Mouse (Mus musculus): ENCODE results near the gene Zmynd8. TPM values are rescaled to one million over a fixed set of nuclear protein-coding genes. Genes with fewer than 3 reads are reported as not detected.

The Zmynd8 gene
- polyA plus RNA-seq, 1 experiment from 2014 or later = 53.6 TPM

DNA sequence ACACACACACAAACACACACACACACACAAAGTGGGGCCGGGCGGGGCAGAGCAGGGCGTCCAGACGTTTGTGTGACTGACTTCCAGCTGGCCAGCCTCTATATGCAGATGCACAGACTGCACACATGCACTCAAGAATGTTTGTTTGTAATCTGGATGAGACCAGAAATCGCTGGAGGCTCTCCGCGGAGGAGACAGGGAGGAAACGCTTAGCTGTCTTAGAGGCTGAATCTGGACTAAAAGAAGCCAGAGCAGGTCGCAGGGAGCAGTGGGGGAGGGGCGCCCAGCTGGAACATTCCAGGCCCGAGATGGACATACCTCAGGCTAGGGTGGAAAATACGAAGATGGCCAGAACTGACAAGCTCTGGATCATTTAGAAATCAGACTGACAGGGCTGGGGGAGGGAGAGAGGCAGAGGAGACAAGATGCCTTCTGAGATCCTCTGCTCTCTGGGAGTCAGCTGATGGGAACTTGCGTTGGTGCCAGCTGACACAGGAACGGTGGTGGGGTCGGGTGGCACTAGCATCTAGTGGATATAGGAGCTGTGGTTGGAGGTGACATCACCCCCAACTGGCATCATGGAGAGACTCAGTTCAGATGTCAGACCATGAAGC, 7.6 kb upstream of the Zmynd8 start:
- H3K27ac ChIP-seq (ENCODE audit: low read depth) = peak overlapping the region; percentile 69
- H3K9me3 ChIP-seq (ENCODE audit: control insufficient read depth, low read length) = no peaks in the 10 kb centered on the region
- H3K27me3 ChIP-seq (replicated peaks; ENCODE audit: control insufficient read depth, insufficient read depth, low read length) = no peaks in the 10 kb centered on the region
- H3K4me3 ChIP-seq (ENCODE audit: low read depth, low read length) = no peak overlapping the region
- H3K4me2 ChIP-seq (ENCODE audit: low read length) = no peak overlapping the region
- no peak for DNase-seq (ENCODE audit: low spot score)
- H3K4me1 ChIP-seq (replicated peaks; ENCODE audit: control insufficient read depth, insufficient read depth, low read length) = peaks cover 13% of the 10 kb centered on the region; the same call in 1 of the 2 replicates
- WGBS = 13% methylated on average over 15 of the region's 15 CpGs
- H3K9ac ChIP-seq (ENCODE audit: low read length) = no peak overlapping the region
- peak; percentile 56; the same call in 1 of the 2 replicates for ATAC-seq (replicated peaks; ENCODE audit: low FRiP score, low TSS enrichment, low read depth)
- no peaks in the 10 kb centered on the region for H3K36me3 ChIP-seq (ENCODE audit: control insufficient read depth, insufficient read depth, low read length)

DNA sequence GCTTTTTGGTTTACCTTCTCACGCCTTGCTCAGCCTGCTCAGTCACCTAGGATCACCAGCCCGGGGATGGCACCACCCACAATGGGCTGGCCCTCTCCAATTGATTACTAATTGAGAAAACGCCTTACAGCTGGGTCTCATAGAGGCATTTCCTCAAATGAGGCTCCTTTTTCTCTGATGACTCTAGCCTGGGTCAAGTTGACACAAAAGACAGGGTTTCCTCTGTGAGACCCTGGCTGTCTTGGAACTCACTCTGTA, 2.2 kb upstream of the Zmynd8 start:
- Histone ChIP-seq H3K9ac (ENCODE audit: low read length) (0 out of 2 replicates have a peak overlapping the region, but pooled peaks have one; percentile 6), H3K27ac (ENCODE audit: low read depth) (peak overlapping the region; percentile 67), H3K9me3 (ENCODE audit: control insufficient read depth, low read length) (no peaks in the 10 kb centered on the region), H3K4me1 (replicated peaks; ENCODE audit: control insufficient read depth, insufficient read depth, low read length) (peaks cover 27% of the 10 kb centered on the region), H3K27me3 (replicated peaks; ENCODE audit: control insufficient read depth, insufficient read depth, low read length) (no peaks in the 10 kb centered on the region), H3K4me2 (ENCODE audit: low read length) (peak overlapping the region; percentile 28), H3K4me3 (ENCODE audit: low read depth, low read length) (no peak overlapping the region), H3K36me3 (ENCODE audit: control insufficient read depth, insufficient read depth, low read length) (no peaks in the 10 kb centered on the region)
- no peak for DNase-seq (ENCODE audit: low spot score)
- ATAC-seq (replicated peaks; ENCODE audit: low FRiP score, low TSS enrichment, low read depth) = no peak
- 41% methylated on average over 3 of the region's 3 CpGs for WGBS

DNA sequence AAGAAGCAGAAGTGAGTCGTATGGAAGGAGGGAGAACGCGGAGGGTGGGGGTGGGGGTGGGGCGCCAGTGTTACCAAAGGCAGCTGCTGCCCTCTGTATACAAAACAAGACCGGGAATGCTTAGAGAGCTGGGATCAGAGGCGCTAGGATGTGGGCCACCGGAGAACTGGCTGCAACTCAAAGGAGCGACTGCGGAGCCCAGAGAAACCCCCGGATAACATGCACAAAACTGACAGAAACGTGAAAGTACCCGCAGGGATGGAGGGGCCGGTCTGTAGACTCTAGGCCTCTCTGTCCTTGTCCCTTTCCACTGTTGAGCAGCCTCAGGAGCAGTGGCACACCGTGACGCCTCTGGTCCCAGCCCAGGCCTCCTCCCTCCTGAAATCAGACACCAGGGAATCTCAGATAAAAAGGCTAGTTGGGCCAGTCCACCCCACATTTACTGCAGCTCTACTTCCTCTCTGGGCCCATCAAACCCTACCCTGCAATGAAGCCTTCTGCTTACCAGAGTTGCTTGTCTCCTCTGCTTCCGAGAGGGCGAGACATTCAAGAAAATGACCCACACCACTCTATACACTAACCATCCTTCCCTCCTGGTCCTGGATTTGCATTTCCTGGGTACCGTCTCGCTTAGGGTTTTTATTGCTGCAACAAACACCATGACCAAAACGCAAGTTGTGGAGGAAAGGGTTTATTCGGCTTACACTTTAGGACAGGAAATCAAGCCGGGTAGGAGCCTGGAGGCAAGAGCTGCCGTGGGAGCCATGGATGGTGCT, 1.7 kb upstream of the Zmynd8 start:
- peak; percentile 45 for ATAC-seq (replicated peaks; ENCODE audit: low FRiP score, low TSS enrichment, low read depth)
- DNase-seq (ENCODE audit: low spot score) = peak; percentile 76
- Histone ChIP-seq H3K4me2 (ENCODE audit: low read length) (peak overlapping the region; percentile 28), H3K36me3 (ENCODE audit: control insufficient read depth, insufficient read depth, low read length) (no peaks in the 10 kb centered on the region), H3K4me3 (ENCODE audit: low read depth, low read length) (no peak overlapping the region), H3K9ac (ENCODE audit: low read length) (0 out of 2 replicates have a peak overlapping the region, but pooled peaks have one; percentile 6), H3K9me3 (ENCODE audit: control insufficient read depth, low read length) (no peaks in the 10 kb centered on the region), H3K27ac (ENCODE audit: low read depth) (peak overlapping the region; percentile 67), H3K27me3 (replicated peaks; ENCODE audit: control insufficient read depth, insufficient read depth, low read length) (no peaks in the 10 kb centered on the region), H3K4me1 (replicated peaks; ENCODE audit: control insufficient read depth, insufficient read depth, low read length) (peaks cover 22% of the 10 kb centered on the region)
- 12% methylated on average over 23 of the region's 23 CpGs for WGBS

- H3K4me1 ChIP-seq (replicated peaks; ENCODE audit: control insufficient read depth, insufficient read depth, low read length) = peaks cover 22% of the 10 kb centered on the region
- WGBS = 22% methylated on average over 3 of the region's 3 CpGs
Observed at GRCm38 (mm10) chr2:165899923-165900322, 1.1 kb upstream of the Zmynd8 start.

GRCm38 (mm10) chr2:165899474-165899873, 658 bp upstream of the Zmynd8 start:
- 57% methylated on average over 6 of the region's 6 CpGs for WGBS
- ATAC-seq (replicated peaks; ENCODE audit: low FRiP score, low TSS enrichment, low read depth) (no peak), DNase-seq (ENCODE audit: low spot score) (no peak)
- Histone ChIP-seq H3K9me3 (ENCODE audit: control insufficient read depth, low read length) (no peaks in the 10 kb centered on the region), H3K4me1 (replicated peaks; ENCODE audit: control insufficient read depth, insufficient read depth, low read length) (peaks cover 22% of the 10 kb centered on the region), H3K27ac (ENCODE audit: low read depth) (peak overlapping the region; percentile 67), H3K27me3 (replicated peaks; ENCODE audit: control insufficient read depth, insufficient read depth, low read length) (no peaks in the 10 kb centered on the region), H3K36me3 (ENCODE audit: control insufficient read depth, insufficient read depth, low read length) (no peaks in the 10 kb centered on the region), H3K4me2 (ENCODE audit: low read length) (no peak overlapping the region), H3K9ac (ENCODE audit: low read length) (no peak overlapping the region), H3K4me3 (ENCODE audit: low read depth, low read length) (no peak overlapping the region)

More at GRCm38 (mm10) chr2:165899923-165900322, 1.1 kb upstream of the Zmynd8 start:
- Histone ChIP-seq H3K36me3 (ENCODE audit: control insufficient read depth, insufficient read depth, low read length) (no peaks in the 10 kb centered on the region), H3K9me3 (ENCODE audit: control insufficient read depth, low read length) (no peaks in the 10 kb centered on the region), H3K4me3 (ENCODE audit: low read depth, low read length) (no peak overlapping the region), H3K9ac (ENCODE audit: low read length) (0 out of 2 replicates have a peak overlapping the region, but pooled peaks have one; percentile 20), H3K27ac (ENCODE audit: low read depth) (peak overlapping the region; percentile 67), H3K4me2 (ENCODE audit: low read length) (peak overlapping the region; percentile 28), H3K27me3 (replicated peaks; ENCODE audit: control insufficient read depth, insufficient read depth, low read length) (no peaks in the 10 kb centered on the region)
- ATAC-seq (replicated peaks; ENCODE audit: low FRiP score, low TSS enrichment, low read depth) (no peak; the same call in 1 of the 2 replicates), DNase-seq (ENCODE audit: low spot score) (no peak)

- Histone ChIP-seq H3K27me3 (replicated peaks; ENCODE audit: control insufficient read depth, insufficient read depth, low read length) (no peaks in the 10 kb centered on the region), H3K4me2 (ENCODE audit: low read length) (no peak overlapping the region), H3K36me3 (ENCODE audit: control insufficient read depth, insufficient read depth, low read length) (no peaks in the 10 kb centered on the region), H3K9me3 (ENCODE audit: control insufficient read depth, low read length) (no peaks in the 10 kb centered on the region), H3K4me3 (ENCODE audit: low read depth, low read length) (no peak overlapping the region), H3K9ac (ENCODE audit: low read length) (no peak overlapping the region), H3K4me1 (replicated peaks; ENCODE audit: control insufficient read depth, insufficient read depth, low read length) (peaks cover 21% of the 10 kb centered on the region), H3K27ac (ENCODE audit: low read depth) (no peak overlapping the region)
- 68% methylated on average over 13 of the region's 13 CpGs for WGBS
- no peak for DNase-seq (ENCODE audit: low spot score)
- ATAC-seq (replicated peaks; ENCODE audit: low FRiP score, low TSS enrichment, low read depth) = no peak
Observed at GRCm38 (mm10) chr2:165896171-165896570, 2.6 kb downstream of the Zmynd8 start.

GRCm38 (mm10) chr2:165895687-165896086, 3.1 kb downstream of the Zmynd8 start:
- H3K9me3 ChIP-seq (ENCODE audit: control insufficient read depth, low read length) = no peaks in the 10 kb centered on the region
- H3K4me3 ChIP-seq (ENCODE audit: low read depth, low read length) = no peak overlapping the region
- DNase-seq (ENCODE audit: low spot score) (no peak), ATAC-seq (replicated peaks; ENCODE audit: low FRiP score, low TSS enrichment, low read depth) (no peak)
- no peaks in the 10 kb centered on the region for H3K27me3 ChIP-seq (replicated peaks; ENCODE audit: control insufficient read depth, insufficient read depth, low read length)
- H3K4me2 ChIP-seq (ENCODE audit: low read length) = no peak overlapping the region
- WGBS = 84% methylated on average over 4 of the region's 4 CpGs
- peaks cover 16% of the 10 kb centered on the region for H3K4me1 ChIP-seq (replicated peaks; ENCODE audit: control insufficient read depth, insufficient read depth, low read length)
- H3K9ac ChIP-seq (ENCODE audit: low read length) = no peak overlapping the region
- H3K27ac ChIP-seq (ENCODE audit: low read depth) = peak overlapping the region; percentile 9; the same call in 1 of the 2 replicates
- H3K36me3 ChIP-seq (ENCODE audit: control insufficient read depth, insufficient read depth, low read length) = no peaks in the 10 kb centered on the region

DNA sequence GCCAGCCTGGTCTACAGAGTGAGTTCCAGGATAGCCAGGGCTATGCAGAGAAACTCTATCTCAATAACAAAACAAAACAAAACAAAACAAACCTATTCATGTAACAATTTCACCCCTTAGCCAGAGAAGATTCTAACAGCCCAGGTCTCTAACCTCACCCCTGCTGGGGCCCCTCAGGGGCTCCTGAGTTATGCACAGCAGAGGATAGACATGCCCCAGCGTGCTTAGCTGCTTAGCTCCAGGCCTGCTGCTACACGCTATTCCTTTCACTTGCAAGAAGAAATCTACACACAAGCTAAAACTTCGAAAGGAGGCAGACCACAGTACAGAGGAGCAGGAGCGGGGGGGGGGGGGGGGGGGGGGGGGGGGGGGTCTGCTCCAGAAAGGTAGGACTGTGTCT, 4.3 kb downstream of the Zmynd8 start:
- H3K27ac ChIP-seq (ENCODE audit: low read depth) = no peak overlapping the region
- H3K36me3 ChIP-seq (ENCODE audit: control insufficient read depth, insufficient read depth, low read length) = no peaks in the 10 kb centered on the region
- H3K9ac ChIP-seq (ENCODE audit: low read length) = no peak overlapping the region
- H3K27me3 ChIP-seq (replicated peaks; ENCODE audit: control insufficient read depth, insufficient read depth, low read length) = no peaks in the 10 kb centered on the region
- no peaks in the 10 kb centered on the region for H3K9me3 ChIP-seq (ENCODE audit: control insufficient read depth, low read length)
- 58% methylated on average over 2 of the region's 4 CpGs for WGBS
- no peak overlapping the region for H3K4me3 ChIP-seq (ENCODE audit: low read depth, low read length)
- DNase-seq (ENCODE audit: low spot score) = no peak
- ATAC-seq (replicated peaks; ENCODE audit: low FRiP score, low TSS enrichment, low read depth) = no peak
- peaks cover 6% of the 10 kb centered on the region for H3K4me1 ChIP-seq (replicated peaks; ENCODE audit: control insufficient read depth, insufficient read depth, low read length)
- no peak overlapping the region for H3K4me2 ChIP-seq (ENCODE audit: low read length)

All from intestine, embryonic 14.5 days (tissue).